Mouse (Mus musculus): ENCODE results near the gene Socs1.

DNA sequence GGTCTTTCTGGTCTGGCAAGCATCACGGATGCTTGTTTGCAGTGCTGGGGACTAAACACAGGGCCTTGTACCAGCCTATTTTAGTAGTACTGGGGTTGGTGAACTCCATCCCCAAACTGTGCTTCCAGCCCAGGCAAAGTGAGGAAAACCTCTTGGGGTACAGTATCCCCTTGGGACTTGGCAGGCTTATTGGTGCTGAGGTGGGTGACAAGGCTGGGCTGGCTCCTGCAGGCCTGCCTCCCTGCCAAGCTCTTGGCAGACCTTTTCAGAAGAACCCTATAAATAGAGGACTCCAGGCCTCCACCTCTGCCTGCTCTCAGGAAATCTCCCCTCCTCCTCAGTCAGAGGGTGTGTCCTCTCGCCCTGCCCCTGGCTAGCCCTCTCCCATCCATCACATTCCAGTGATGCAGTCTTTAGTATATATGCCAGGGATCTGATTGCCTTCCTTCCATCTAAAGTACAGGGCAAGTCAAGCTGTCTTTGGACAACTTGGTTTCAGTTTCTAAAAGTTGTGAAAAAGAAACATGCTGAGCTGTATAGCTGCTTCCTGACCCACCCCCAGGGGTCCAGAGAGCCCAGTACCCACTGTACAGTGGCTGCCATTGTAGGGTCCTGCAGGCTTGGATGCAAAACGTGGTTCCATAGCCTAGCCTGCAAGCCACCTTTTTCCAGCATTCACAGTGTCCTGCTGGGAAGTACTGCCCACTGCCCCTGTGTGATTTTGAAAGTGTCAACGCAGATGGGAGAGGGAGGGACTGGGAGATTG, 1.6 kb upstream of the Socs1 start:
- TF ChIP-seq CTCF (IDR thresholded peaks at IDR 0.05; ENCODE audit: borderline replicate concordance, insufficient read depth, low read length) (no peak), POLR2A (IDR thresholded peaks at IDR 0.05; ENCODE audit: low read depth, low read length) (no peak)
